Mouse (Mus musculus) cerebellum, adult (tissue): ENCODE data around the gene Angpt4.

ENCODE experiments used
- ATAC-seq: cut with Nextera tagmentation; 2 replicates; pipeline ENCODE4 v1.9.2; 2017; ENCODE audit warnings: mild to moderate bottlenecking, moderate library complexity, mixed read lengths; ENCODE audit not compliant: insufficient number of reproducible peaks, low FRiP score, low TSS enrichment

Angpt4 gene

DNA sequence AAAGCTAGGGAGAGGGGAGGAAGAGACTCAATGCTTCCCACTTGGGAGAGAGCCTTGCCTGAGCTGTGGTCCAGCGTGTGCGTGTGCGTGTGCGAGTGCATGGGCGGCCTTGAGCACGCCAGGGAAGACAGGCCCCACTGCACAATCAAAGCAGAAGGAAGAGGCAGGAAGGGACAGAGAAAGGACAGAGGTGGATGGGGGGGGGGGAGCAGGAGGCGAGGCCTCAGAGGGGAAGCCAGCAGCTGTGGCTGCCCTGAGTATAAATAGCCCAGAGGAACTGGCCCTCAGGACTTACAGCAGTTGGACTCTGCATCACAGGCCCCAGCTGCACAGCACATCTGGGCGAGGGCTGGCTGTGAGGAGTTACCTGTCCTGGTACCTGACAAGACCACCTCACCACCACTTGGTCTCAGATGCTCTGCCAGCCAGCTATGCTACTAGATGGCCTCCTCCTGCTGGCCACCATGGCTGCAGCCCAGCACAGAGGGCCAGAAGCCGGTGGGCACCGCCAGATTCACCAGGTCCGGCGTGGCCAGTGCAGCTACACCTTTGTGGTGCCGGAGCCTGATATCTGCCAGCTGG lies at the start of gene Angpt4:
TSS of gene Angpt4 (plus strand) at position 292 of the 582 bp plus-strand sequence.
- no peak for ATAC-seq

DNA sequence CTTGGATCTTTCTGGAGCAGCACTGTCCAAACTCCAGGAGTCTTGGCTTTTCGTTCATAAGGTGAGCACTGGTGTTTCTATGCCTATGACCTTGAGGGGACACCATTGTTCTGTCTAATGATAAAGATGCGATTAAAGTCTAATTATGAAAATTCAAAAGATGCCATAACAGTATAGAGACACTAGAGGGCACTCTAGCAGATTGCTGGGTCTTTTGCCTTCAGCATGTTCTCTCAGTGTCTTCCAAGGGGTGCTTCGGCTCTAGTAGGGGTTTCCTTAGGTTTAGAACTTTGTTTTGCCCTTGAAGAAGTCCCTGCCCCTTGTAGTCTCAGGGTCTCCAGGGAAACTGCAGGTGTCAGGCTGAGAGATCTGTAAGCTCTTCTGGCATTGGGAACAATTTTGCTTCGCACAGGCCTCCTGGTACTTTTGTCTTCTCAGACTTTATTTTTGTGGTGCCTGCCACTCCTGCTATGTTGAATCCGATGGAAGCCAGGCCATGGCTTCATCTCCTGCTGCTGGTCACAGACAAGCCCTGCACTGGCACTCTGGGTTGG lies 48.7 kb upstream of the Angpt4 start:
- ATAC-seq = no peak

DNA sequence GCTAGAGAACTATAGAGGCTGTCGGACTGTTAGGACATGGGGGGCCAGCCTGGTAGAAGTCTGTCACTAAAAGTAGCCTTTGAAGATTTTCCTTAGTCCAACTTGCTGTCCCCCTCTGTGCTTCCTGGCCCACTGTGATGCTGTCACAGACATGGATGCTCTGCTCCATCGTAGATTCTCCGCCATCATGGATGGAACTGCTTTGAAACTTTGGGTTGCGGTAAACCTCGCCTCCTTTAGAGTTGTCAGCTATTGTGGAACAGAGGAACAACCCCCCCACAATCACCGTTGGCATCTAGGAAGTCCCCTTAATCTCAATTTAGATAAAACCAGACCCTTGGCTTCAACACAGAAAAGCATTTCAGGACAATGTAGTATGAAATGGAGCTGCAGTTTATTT lies 46.1 kb upstream of the Angpt4 start:
- no peak for ATAC-seq

DNA sequence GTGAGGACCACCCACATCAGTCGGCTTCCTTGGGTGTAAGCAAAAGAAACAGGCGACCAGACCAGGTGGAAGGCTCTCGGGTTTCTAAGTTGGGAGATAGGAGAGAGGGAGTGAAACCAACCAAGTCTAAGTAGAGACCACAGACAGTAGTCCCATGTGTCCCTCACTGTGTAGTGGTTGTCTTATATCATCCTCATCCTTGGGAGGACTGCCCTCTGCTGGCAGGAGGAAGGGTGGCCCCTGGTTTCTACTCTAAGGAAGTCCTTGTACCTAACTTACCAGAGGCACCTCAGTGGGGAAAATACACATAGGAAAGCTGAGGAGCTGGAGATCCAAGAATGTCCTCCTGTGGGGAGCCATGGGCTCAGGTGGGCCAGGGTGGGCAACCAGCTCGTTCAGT lies 44.5 kb upstream of the Angpt4 start:
- no peak for ATAC-seq

DNA sequence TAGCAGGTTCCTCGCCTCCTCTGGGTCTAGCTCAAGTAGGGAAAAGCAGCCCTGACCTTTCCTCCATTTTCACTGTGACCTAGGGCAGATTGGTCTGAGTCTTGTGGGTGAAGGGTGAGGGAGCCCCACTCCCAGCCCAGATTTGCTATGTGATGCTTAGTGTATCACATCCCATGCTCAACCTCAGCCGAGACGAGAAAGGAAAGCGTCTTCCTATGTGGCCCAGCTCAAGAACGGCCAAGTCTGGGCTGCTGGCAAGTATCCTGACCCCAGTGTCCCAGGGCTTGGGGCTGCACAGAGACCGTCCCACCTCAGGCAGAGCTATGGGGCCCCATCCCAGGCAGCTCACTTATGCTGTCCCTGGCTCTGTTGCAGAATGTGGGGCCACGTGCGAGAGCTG lies 42.8 kb upstream of the Angpt4 start:
- no peak for ATAC-seq

DNA sequence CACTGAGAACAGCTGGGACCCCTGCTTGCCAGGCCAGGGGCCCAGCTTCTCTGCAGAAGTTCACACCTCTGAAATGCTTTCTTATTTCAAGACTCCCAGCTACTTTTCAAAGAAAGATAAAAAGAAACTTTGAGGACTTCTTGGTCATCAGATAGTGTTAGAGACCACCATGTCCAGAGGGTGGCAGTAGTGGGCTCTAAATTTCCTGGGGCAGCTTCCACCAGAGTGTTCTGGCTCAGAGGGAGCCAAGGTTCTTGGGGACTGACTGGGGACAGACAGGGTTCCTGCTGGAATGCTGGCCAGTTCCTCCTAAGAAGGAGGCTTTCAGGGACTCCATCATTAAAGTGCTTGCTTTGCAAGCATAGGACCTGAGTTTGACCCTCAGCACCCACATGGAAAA lies 36.5 kb upstream of the Angpt4 start:
- ATAC-seq = no peak

DNA sequence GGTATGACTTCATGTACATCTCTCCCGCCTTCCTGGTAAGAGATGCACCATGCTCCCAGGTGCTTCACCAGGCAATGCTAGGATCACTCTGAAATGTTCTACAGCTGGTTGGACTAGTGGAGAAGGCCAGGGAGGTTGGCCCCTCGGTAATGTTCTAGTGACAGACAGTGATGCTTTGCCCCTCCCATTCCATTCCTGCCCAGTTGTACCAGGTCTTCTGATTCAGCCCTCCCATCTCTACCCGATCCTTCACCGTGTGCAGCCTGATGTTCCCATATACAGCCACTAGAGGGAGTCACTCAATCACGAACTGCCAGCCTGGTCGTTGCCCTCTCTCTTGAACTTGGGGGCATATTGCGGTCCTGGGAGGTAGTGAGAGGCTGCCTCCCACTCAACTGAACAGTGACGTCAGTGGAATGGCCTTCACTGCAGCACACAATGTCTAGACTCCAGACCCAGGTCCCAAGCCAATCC lies 35.0 kb upstream of the Angpt4 start:
- peak; percentile 64 for ATAC-seq

DNA sequence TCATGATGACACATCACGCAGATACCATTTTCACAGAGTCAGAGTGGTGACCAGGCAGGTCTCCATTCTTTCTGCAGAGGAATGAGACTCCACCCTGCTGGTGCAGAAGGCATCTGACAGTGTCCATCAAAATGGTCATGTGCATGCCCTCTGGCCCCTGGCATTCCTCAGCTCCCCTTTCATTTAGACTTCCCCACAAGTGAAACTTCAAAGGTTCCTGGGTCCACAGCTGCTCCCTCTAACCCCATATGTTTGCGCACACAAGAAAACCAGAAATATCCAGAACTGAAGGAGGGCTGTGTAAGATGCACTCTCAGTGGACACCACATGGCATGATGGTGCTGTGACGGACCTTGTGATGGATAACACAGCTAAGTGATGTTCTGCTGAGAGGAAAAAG lies 32.4 kb upstream of the Angpt4 start:
- no peak for ATAC-seq

DNA sequence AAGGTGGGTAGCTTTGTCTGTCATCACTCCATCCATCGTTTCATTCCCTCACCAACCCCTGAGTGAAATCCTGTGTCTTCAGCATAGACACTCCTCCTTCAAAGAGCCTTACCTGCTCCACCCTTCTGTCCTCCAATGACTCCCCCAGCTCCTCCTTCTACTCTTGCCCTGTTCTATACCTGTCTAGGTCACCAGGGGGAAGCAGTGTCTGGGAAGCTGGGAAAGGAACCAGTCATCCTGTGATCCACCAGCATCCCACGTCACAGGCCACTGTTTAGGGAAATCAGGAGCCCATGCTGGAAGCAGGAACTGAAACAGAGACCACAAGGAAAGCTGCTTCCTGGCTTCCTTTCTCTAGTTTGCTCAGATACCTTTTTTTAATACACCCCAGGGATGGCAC lies 31.2 kb upstream of the Angpt4 start:
- no peak for ATAC-seq

DNA sequence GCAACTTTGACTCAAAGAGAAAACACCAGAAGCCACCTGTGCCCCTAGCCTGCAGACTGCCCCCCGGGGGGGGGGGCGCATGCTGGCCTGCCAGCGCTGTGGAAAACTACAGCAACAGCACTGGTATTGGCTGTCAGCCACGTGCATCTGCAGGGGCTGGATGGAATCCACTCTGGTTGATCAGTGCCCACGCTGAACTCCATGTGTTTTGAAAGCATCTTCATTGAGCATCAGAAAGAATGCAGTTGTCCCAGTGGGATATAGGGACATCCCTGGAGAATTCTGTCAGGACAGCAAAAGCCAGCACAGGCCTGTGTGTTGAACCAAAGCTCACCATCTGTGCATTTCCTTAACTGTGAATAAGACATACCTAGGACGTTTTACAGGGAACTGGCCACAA lies 20.0 kb upstream of the Angpt4 start:
- no peak for ATAC-seq

DNA sequence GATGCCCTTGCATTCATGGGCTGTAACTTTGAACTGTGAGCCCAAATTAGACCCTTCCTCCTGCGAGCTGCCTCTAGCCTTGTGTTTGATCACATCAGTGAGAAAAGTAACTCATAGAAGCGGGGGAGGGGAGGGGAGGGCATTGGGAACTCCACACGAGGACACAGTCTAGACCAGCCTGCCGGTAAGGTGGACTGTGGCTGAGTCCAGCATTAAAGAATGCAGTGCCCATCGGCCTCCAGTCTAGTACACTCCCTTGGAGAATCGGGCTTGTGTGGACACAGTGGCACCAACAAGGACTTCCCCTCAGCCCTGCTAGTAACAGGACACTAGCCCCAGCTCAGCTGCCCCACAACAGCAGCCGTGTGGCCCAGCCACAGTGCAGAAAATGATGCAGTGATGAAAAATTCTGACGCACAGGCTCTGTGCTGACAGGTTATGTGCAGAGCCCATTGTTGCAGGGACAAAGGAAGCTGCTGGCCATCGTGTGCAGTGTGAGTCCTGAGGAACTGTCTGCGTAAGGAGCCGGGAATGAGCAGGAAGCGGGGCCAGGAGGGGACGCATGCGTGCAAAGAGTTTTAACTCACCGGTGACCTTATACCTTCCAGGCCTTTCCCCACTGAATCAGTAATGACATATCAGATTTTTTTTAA lies 17.8 kb upstream of the Angpt4 start:
- ATAC-seq = no peak

DNA sequence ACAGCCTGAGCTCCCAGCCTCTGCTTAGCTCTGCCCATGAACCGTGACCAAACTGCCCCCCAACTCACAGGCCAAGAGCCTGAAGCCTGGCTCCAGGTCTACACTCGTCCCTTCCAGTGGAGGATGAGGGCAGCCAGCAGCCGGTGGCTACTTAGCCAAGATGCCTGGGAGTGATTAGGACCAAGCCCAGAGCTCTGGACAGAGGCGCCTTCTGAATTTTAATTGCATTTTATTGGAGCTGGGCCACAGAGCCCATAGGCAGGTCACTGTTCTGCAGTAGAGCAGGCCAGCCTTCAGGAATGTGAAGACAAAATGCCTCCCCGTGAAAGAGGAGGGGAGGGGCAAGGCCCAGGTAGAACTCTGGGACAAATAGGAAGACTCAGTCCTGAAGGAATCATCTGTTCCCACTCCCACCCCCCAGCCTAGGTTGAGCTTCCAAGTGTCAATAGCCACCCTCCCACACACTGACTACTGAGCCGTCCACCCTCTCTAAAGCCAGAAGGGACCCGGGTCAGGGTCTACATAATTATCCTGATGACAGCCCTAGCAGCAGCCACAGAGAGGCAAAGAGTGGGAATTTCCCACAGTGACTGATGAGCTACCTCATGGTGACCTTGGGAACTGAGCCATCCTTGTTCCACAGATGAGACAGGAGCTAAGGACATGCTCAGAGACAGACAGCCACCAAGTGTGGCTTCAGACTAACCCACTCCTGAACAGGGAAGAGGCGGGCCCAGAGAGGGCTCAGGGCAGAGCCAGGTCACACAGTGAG lies 16.6 kb upstream of the Angpt4 start:
- no peak for ATAC-seq

DNA sequence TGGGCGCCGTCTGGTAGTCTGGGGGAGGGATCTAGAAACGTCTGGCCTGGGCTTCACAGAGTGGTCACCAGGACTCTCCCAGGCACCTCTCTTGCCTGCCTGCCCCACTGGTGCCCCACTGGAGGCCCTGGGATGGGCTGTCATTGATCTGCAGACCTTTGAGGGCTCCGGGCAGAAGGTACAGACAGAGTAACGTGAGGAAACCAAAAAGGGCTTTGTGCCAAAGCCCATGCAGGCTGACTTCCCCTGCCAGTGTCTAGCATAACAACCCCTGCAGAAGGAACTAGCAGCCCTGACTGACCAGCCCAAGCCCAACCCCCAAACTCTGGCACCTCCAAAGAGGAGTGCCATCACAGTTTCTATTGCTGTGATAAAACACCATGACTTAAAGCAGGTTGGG lies 15.1 kb upstream of the Angpt4 start:
- no peak for ATAC-seq

DNA sequence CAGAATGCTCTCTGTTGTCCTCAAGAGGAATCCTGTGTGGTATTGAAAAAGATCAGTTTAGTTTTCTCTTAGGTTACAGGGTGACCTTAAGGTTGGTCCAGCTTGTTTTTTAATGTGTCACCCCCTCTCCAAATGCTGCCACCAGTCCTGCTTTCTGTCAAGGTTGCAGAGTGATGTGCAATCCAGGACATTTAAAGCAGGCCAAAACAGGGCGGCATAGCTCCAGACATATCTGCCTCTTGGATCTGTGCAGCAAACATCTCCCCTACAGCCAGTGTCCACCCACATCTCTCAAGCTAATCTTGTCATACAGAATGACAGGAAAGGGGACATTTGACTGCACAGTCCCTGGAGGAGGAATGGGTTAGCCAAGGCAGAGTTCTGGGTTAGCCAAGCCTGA lies 12.9 kb upstream of the Angpt4 start:
- no peak for ATAC-seq

DNA sequence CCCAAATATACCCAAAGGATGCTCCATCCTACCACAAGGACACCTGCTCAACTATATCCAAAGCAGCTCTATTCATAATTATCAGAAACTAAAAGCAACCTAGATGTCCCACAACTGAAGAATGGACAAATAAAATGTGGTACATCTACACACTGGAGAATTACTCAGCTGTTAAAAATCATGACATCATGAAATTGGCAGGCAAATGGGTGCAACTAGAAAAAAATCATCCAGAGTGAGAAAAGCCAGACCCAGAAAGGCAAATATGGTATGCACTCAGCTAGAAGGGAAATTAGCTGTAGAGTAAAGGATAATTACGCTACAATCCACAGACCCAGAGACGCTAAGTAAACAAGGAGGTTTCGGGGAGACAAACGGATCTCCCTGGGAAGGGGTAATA lies 10.2 kb upstream of the Angpt4 start:
- no peak for ATAC-seq

DNA sequence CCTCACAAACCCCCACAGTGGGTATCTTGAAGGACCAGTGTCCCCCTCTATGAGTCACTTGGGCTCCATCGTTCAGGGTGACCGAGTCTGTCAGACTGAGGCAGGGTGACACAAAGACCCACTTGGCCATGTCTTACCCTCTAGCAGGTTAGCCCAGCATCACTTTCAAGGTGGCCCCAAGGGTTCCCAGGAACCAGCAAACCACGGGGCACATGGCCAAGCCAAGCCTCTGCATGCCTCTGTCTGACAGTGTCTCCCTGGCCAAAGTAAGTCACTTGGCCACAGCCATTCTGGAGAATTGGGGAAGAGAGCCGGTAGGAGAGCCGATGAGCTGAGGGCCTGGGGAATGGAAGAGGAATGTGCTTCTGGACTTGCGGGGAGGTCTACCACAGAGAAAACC lies 7.7 kb upstream of the Angpt4 start:
- no peak for ATAC-seq

DNA sequence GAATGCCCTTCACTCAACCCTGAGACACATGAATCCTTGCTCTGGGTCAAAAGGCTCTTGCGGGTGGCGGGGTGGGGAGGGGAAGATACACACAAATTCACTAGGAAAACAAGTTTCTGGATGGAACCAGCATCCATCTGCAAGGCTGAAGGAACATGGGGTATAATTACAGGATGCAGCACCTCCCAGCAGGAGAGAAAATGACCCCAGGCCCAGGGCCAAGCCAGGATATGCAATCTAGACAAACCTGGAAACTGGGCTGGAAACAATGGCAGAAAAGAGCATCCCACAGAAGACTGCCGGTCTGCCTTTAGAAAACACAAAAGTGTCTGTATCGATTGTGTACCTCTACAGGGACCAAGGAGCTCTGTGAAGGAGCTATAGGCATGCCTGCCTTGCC lies 7.1 kb upstream of the Angpt4 start:
- ATAC-seq = no peak

DNA sequence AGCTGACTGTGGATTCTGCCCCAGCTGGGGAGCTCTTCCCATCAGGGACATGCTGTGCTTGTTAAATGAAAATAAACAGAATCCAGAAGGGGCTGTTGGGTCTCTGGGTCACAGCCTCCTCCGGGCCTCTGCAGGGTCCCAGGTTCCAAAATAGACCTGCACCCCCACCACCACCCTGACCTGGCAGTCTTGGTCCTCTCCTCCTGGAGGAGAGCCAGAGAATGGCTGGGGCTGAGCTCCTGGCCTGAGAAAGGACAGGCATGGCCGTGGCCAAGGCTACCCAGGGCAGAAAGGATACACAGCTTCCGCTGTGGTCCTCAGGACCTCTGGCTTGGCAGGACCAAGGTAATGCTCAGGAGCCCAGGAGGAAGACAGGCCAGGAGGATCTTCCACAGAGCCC lies 6.4 kb upstream of the Angpt4 start:
- no peak for ATAC-seq

DNA sequence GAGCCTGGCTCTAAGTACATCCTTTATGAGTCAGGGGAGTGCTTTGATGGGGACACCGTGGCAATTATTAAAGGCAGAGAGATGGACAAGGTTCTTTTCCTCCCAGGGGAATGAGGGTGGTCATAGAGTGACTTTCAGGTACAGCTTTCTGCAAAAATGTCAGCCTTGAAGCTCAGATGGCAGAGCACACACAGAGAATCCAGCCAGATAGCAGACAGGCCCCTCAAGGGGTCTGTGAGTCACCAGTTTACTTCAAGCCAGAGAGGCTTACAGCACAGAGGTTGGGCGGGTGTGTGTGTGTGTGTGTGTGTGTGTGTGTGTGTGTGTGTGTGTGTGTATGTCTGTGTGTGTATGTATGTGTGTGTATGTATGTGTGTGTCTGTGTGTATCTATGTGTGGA lies 4.0 kb upstream of the Angpt4 start:
- no peak for ATAC-seq

DNA sequence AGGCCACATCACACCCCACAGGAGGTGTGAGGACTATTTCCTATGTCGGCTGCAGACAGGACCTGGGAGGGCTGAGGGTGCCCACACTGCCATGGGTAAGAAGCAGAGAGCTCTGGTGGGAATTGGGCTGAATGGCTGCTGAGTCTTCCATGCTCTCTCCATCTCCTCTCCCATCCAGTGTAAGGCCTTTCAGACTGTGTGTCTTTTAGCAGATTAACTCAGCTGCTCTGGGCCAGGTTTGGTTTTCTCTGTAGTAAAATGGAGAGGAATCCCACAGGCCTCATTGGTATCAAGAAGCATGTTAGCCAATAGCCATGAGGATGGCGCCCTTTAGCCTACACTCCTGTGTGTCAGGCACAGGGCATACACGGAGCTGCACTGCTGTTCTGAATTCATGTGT lies 1.6 kb upstream of the Angpt4 start:
- no peak for ATAC-seq

DNA sequence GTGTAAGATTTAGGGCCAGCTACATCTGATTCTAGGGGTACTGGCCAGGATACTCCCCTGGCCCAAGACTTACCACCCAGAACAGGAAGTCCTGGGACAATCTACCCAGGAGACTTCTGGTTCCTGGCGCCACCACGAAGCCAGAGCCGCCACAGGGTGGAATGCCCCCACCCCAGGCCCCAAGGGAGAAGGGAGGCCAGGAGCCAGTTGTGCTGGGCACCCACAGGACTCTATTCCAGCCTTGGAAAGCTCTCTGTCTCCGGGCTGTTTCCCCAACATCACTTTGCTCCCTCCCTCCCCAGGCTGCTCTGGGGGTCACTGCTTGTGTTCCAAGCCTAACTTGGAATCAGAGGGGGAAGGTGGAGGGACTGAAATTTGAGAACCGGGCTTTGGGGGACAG lies 512 bp upstream of the Angpt4 start:
- ATAC-seq = no peak
